Mouse (Mus musculus): Measurements from ENCODE around the gene Ank3. TPM values are rescaled to one million over a fixed set of nuclear protein-coding genes. Genes with fewer than 3 reads are reported as not detected.

Gene Ank3
- polyA plus RNA-seq, 1 experiment from 2014 or later = 48.8 TPM

DNA sequence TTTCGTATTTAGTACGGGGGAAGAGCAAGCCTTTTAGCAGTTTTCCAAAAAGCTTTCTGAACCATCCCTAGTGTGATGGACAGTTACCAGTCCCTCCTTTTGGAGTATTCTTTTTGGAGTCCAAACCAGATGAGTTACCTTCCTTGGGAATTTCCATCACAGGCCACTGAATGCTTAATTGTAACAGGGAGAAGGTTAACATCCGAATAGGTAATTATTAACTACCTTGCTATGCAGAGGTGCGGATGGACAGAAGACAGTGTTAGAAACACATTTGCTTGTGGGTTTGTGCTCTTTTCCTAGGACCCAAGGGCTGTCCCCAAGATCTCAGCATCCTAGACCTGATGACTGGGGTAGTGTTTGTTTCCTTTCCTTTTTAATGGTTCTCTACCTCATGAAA is 150.6 kb downstream of the Ank3 start:
- Histone ChIP-seq H3K27ac (peak overlapping the region; percentile 70), H3K27me3 (ENCODE audit: insufficient read depth, low read length) (no peaks in the 10 kb centered on the region), H3K4me2 (ENCODE audit: low read length) (no peak overlapping the region), H3K4me1 (replicated peaks; ENCODE audit: insufficient read depth, low read length) (peaks cover 4% of the 10 kb centered on the region; the same call in 1 of the 2 replicates), H3K4me3 (replicated peaks; ENCODE audit: low read depth, low read length) (no peak overlapping the region), H3K36me3 (ENCODE audit: insufficient read depth, low read length) (no peaks in the 10 kb centered on the region), H3K9ac (ENCODE audit: low read depth, low read length) (no peak overlapping the region), H3K9me3 (replicated peaks; ENCODE audit: low read length) (no peaks in the 10 kb centered on the region)
- 74% methylated on average over 4 of the region's 4 CpGs for WGBS
- ATAC-seq (replicated peaks; ENCODE audit: low FRiP score, low read depth) (no peak), DNase-seq (ENCODE audit: low spot score) (no peak)
- TF ChIP-seq CTCF (IDR thresholded peaks at IDR 0.05; ENCODE audit: low read depth) = no peak

DNA sequence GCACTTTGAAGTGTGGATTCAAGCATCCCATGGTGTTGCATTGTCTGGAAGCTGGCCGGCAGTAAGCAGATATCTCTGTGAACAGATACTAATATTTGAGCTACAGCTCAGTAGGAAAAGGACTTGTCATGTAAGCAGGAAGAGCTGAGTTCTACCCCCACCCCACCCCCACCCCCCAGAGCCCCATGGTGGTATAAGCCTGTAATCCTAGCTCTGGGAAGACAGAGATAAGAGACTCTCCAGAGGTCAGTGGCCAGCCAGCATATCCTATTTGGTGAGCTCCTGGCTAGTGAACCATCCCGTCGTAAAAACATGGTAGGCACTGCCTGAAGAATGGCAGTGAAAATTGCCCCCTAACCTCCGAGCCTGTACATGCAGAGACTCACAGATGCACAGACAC is 152.3 kb downstream of the Ank3 start:
- no peak overlapping the region for H3K27ac ChIP-seq
- no peak for ATAC-seq (replicated peaks; ENCODE audit: low FRiP score, low read depth)
- 34% methylated on average over 4 of the region's 4 CpGs for WGBS

DNA sequence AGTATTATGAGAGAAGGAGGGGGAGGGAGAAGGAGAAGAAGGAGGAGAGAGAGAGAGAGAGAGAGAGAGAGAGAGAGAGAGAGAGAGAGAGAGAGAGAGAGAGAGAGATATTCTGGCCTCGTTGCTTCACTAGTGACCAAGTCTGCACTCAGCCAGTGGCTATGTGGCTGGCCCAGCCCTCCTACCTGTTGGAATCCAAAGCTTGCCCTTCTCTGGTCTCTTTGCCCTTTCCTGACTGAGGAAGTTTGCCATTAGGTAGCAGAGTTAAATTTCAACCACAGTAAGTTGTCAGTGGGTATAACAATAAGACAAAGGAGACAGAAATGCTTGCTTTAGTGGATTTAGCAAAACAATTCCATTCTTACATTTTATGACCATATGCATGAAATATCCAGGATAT is 154.5 kb downstream of the Ank3 start:
- no peak overlapping the region for H3K9ac ChIP-seq (ENCODE audit: low read depth, low read length)
- WGBS = 60% methylated on average over 1 of the region's 1 CpGs
- ATAC-seq (replicated peaks; ENCODE audit: low FRiP score, low read depth) = no peak
- no peaks in the 10 kb centered on the region for H3K36me3 ChIP-seq (ENCODE audit: insufficient read depth, low read length)
- H3K9me3 ChIP-seq (replicated peaks; ENCODE audit: low read length) = no peaks in the 10 kb centered on the region
- no peaks in the 10 kb centered on the region for H3K4me1 ChIP-seq (replicated peaks; ENCODE audit: insufficient read depth, low read length)
- H3K27me3 ChIP-seq (ENCODE audit: insufficient read depth, low read length) = no peaks in the 10 kb centered on the region
- no peak overlapping the region for H3K4me3 ChIP-seq (replicated peaks; ENCODE audit: low read depth, low read length)
- no peak overlapping the region for H3K4me2 ChIP-seq (ENCODE audit: low read length)
- no peak for DNase-seq (ENCODE audit: low spot score)
- H3K27ac ChIP-seq = no peak overlapping the region
- no peak for TF ChIP-seq CTCF (IDR thresholded peaks at IDR 0.05; ENCODE audit: low read depth)

More for the DNA sequence above, 152.3 kb downstream of the Ank3 start:
- H3K4me2 ChIP-seq (ENCODE audit: low read length) = no peak overlapping the region
- H3K27me3 ChIP-seq (ENCODE audit: insufficient read depth, low read length) = no peaks in the 10 kb centered on the region
- no peaks in the 10 kb centered on the region for H3K9me3 ChIP-seq (replicated peaks; ENCODE audit: low read length)
- H3K4me1 ChIP-seq (replicated peaks; ENCODE audit: insufficient read depth, low read length) = no peaks in the 10 kb centered on the region
- no peak for TF ChIP-seq CTCF (IDR thresholded peaks at IDR 0.05; ENCODE audit: low read depth)
- H3K9ac ChIP-seq (ENCODE audit: low read depth, low read length) = no peak overlapping the region
- no peak for DNase-seq (ENCODE audit: low spot score)
- no peaks in the 10 kb centered on the region for H3K36me3 ChIP-seq (ENCODE audit: insufficient read depth, low read length)
- H3K4me3 ChIP-seq (replicated peaks; ENCODE audit: low read depth, low read length) = no peak overlapping the region

DNA sequence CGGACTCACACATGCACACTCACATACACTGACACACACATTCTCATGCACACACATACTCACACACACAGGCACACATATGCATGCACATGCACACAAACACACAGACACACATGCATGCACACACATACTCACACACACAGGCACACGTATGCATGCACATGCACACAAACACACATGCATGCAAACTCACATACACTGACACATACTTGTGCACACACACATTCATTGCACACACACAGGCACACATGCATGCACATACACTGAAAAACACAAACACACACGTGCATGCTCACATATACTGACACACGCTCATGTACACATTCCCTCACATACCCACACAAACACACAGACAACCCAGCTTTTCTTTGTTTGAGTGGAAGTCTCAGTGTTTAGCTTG is 157.0 kb downstream of the Ank3 start:
- H3K27me3 ChIP-seq (ENCODE audit: insufficient read depth, low read length) = no peaks in the 10 kb centered on the region
- H3K9ac ChIP-seq (ENCODE audit: low read depth, low read length) = no peak overlapping the region
- 93% methylated on average over 4 of the region's 4 CpGs for WGBS
- TF ChIP-seq CTCF (IDR thresholded peaks at IDR 0.05; ENCODE audit: low read depth) = no peak
- ATAC-seq (replicated peaks; ENCODE audit: low FRiP score, low read depth) (no peak), DNase-seq (ENCODE audit: low spot score) (no peak)
- no peak overlapping the region for H3K4me2 ChIP-seq (ENCODE audit: low read length)
- H3K27ac ChIP-seq = no peak overlapping the region
- no peaks in the 10 kb centered on the region for H3K9me3 ChIP-seq (replicated peaks; ENCODE audit: low read length)
- H3K4me3 ChIP-seq (replicated peaks; ENCODE audit: low read depth, low read length) = no peak overlapping the region
- H3K36me3 ChIP-seq (ENCODE audit: insufficient read depth, low read length) = no peaks in the 10 kb centered on the region
- H3K4me1 ChIP-seq (replicated peaks; ENCODE audit: insufficient read depth, low read length) = no peaks in the 10 kb centered on the region

DNA sequence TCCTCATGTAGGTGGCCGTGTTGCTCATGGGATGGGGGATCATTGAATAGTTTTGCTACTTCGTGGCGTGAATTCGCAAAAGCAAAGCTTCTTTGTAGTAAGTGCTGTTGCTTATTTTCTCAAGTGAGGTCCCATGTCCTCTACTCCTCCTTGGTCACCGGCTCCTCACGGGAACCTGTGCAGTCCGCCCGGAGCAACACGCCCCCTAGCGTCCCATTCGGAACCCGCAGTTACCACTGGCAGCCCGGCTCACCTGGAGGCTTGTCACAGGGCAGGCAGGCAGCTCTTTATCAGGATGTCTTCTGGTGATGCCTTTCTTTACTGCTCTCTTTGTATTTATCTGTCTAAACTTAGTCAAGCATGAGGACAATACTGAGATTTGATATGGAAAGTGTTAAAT is 157.7 kb downstream of the Ank3 start:
- TF ChIP-seq CTCF (IDR thresholded peaks at IDR 0.05; ENCODE audit: low read depth) = peak; percentile 76
- Histone ChIP-seq H3K9ac (ENCODE audit: low read depth, low read length) (no peak overlapping the region), H3K4me3 (replicated peaks; ENCODE audit: low read depth, low read length) (no peak overlapping the region), H3K27me3 (ENCODE audit: insufficient read depth, low read length) (no peaks in the 10 kb centered on the region), H3K4me2 (ENCODE audit: low read length) (no peak overlapping the region), H3K4me1 (replicated peaks; ENCODE audit: insufficient read depth, low read length) (no peaks in the 10 kb centered on the region), H3K36me3 (ENCODE audit: insufficient read depth, low read length) (no peaks in the 10 kb centered on the region), H3K9me3 (replicated peaks; ENCODE audit: low read length) (no peaks in the 10 kb centered on the region), H3K27ac (no peak overlapping the region)
- WGBS = 21% methylated on average over 13 of the region's 13 CpGs
- no peak; the same call in 1 of the 2 replicates for ATAC-seq (replicated peaks; ENCODE audit: low FRiP score, low read depth)
- peak; percentile 50 for DNase-seq (ENCODE audit: low spot score)

DNA sequence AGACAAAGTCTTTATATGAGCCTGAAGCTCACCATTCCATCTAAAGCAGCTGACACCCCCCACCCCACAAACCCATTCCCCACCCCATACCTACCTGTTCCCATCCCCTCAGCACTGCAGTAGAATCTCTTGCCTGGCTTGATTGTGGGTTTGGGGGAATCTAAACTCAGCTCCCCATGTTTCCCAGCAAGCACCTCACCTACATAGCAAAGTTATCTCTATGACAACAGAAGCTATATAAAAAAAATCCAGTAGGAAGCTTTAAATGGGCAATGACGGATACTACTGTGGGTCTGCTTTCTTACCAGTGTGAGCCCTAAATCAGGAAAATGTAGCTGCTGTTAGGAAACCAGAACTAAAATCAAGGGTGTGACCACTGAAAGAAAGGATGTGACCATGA is 161.7 kb downstream of the Ank3 start:
- Histone ChIP-seq H3K27me3 (ENCODE audit: insufficient read depth, low read length) (no peaks in the 10 kb centered on the region), H3K9me3 (replicated peaks; ENCODE audit: low read length) (no peaks in the 10 kb centered on the region), H3K4me2 (ENCODE audit: low read length) (no peak overlapping the region), H3K36me3 (ENCODE audit: insufficient read depth, low read length) (no peaks in the 10 kb centered on the region), H3K9ac (ENCODE audit: low read depth, low read length) (no peak overlapping the region), H3K27ac (no peak overlapping the region), H3K4me1 (replicated peaks; ENCODE audit: insufficient read depth, low read length) (no peaks in the 10 kb centered on the region), H3K4me3 (replicated peaks; ENCODE audit: low read depth, low read length) (no peak overlapping the region)
- ATAC-seq (replicated peaks; ENCODE audit: low FRiP score, low read depth) (no peak), DNase-seq (ENCODE audit: low spot score) (no peak)
- 88% methylated on average over 1 of the region's 1 CpGs for WGBS
- TF ChIP-seq CTCF (IDR thresholded peaks at IDR 0.05; ENCODE audit: low read depth) = no peak

DNA sequence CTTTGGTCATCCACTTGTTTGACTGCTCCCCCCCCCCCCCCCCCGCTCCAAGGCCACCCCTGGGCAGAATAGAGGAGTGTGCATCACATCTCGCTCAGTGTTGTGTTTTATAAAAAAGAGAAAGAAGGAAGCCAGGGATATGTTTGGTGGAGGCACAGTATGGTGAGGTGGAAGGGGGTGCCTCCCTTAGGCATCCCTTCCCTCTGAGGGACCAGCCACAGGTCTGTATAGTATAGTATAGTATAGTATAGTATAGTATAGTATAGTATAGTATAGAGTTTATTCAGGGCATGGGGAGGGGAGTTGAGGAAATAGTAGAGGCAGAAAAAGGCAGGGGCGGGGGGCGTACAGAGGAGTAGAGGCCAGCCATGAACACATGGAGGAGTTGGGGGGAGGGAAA is 164.4 kb downstream of the Ank3 start:
- no peaks in the 10 kb centered on the region for H3K9me3 ChIP-seq (replicated peaks; ENCODE audit: low read length)
- ATAC-seq (replicated peaks; ENCODE audit: low FRiP score, low read depth) = no peak
- WGBS = 89% methylated on average over 3 of the region's 4 CpGs
- no peaks in the 10 kb centered on the region for H3K4me1 ChIP-seq (replicated peaks; ENCODE audit: insufficient read depth, low read length)
- no peak overlapping the region for H3K4me2 ChIP-seq (ENCODE audit: low read length)
- no peaks in the 10 kb centered on the region for H3K36me3 ChIP-seq (ENCODE audit: insufficient read depth, low read length)
- no peaks in the 10 kb centered on the region for H3K27me3 ChIP-seq (ENCODE audit: insufficient read depth, low read length)
- H3K27ac ChIP-seq = no peak overlapping the region
- DNase-seq (ENCODE audit: low spot score) = no peak
- TF ChIP-seq CTCF (IDR thresholded peaks at IDR 0.05; ENCODE audit: low read depth) = no peak
- H3K4me3 ChIP-seq (replicated peaks; ENCODE audit: low read depth, low read length) = no peak overlapping the region
- H3K9ac ChIP-seq (ENCODE audit: low read depth, low read length) = no peak overlapping the region

All from kidney, postnatal 0 days (tissue).